Mouse (Mus musculus) kidney, postnatal 0 days (tissue): Measurements from ENCODE around the gene Tcf21. TPM values are rescaled to one million over a fixed set of nuclear protein-coding genes. Genes with fewer than 3 reads are reported as not detected.

Experiments used
- ATAC-seq: fragments of 200-750 bp; cut with Nextera tagmentation; replicated peaks from 2 replicates; pipeline ENCODE4 v1.8.0; 2017; ENCODE audit warnings: low read depth, moderate number of reproducible peaks, moderate TSS enrichment, moderate library complexity; ENCODE audit not compliant: low FRiP score
- DNase-seq: peaks from one replicate; pipeline ENCODE4 v3.0.0-alpha.2; 2016; ENCODE audit warnings: low spot score
- H3K27ac ChIP-seq: fragments of 300-500 bp; sonication (generic); 2 replicates; pipeline ENCODE4 v1.5.1; 2014; ENCODE audit warnings: mild to moderate bottlenecking
- H3K27me3 ChIP-seq: fragments of 300-500 bp; sonication (generic); 2 replicates; pipeline ENCODE4 v1.6.1; 2014; ENCODE audit warnings: low read length, mixed read lengths; ENCODE audit not compliant: insufficient read depth
- H3K36me3 ChIP-seq: fragments of 300-500 bp; sonication (generic); 2 replicates; pipeline ENCODE4 v1.6.1; 2014; ENCODE audit warnings: low read length, mixed read lengths; ENCODE audit not compliant: insufficient read depth
- H3K4me1 ChIP-seq: fragments of 300-500 bp; sonication (generic); replicated peaks from 2 replicates; pipeline ENCODE4 v1.6.1; 2014; ENCODE audit warnings: antibody characterized with exemption, low read length, mixed read lengths; ENCODE audit not compliant: insufficient read depth
- H3K4me2 ChIP-seq: fragments of 300-500 bp; sonication (generic); 2 replicates; pipeline ENCODE4 v1.6.1; 2014; ENCODE audit warnings: mild to moderate bottlenecking, low read length, moderate library complexity, mixed read lengths
- H3K4me3 ChIP-seq: fragments of 300-500 bp; sonication (generic); replicated peaks from 2 replicates; pipeline ENCODE4 v1.5.1; 2014; ENCODE audit warnings: low read depth, low read length
- H3K9ac ChIP-seq: fragments of 300-500 bp; sonication (generic); 2 replicates; pipeline ENCODE4 v1.6.1; 2014; ENCODE audit warnings: low read depth, low read length
- H3K9me3 ChIP-seq: fragments of 300-500 bp; sonication (generic); replicated peaks from 2 replicates; pipeline ENCODE4 v1.6.1; 2016; ENCODE audit warnings: low read length, inconsistent platforms, mixed read lengths
- CTCF ChIP-seq: IDR thresholded peaks from 2 replicates; pipeline ENCODE4 v1.5.1; 2016; ENCODE audit warnings: antibody characterized with exemption, low read depth, mild to moderate bottlenecking, moderate library complexity
- WGBS: fragments of 180-500 bp; shearing (Covaris S2); extraction: QIAGEN DNeasy Blood & Tissue Kit; methylation state at CpG from one replicate; pipeline ENCODE4 v1.1.7; 2014; 5-methylcytosine and 5-hydroxymethylcytosine counted together
- polyA plus RNA-seq: library from polyadenylated mRNA; unstranded; fragments of >200 nt; fragmentation: Nextera tagmentation; extraction: Ambion mirVana; gene quantifications from 2 replicates; pipeline ENCODE4 v1.2.1, GENCODE M21; 2015

Tcf21 gene
- polyA plus RNA-seq, 1 experiment from 2014 or later, result 413 TPM

GRCm38 (mm10) chr10:22817976-22818375 lies 2.0 kb downstream of the Tcf21 start:
- no peaks in the 10 kb centered on the region for H3K36me3 ChIP-seq
- WGBS, result 6% methylated on average over 4 of the region's 4 CpGs
- H3K27ac ChIP-seq, result peak overlapping the region; percentile 81
- H3K9ac ChIP-seq, result peak overlapping the region; percentile 64
- no peaks in the 10 kb centered on the region for H3K27me3 ChIP-seq
- no peaks in the 10 kb centered on the region; the same call in 1 of the 2 replicates for H3K4me1 ChIP-seq
- no peaks in the 10 kb centered on the region for H3K9me3 ChIP-seq
- peak overlapping the region; percentile 69 for H3K4me3 ChIP-seq
- peak; percentile 57 for DNase-seq
- no peak for TF ChIP-seq CTCF
- H3K4me2 ChIP-seq, result peak overlapping the region; percentile 43
- 0 out of 2 replicates have a peak, but pooled peaks have one; percentile 11 for ATAC-seq

GRCm38 (mm10) chr10:22817561-22817960 lies 2.4 kb downstream of the Tcf21 start:
- TF ChIP-seq CTCF, result no peak
- Histone ChIP-seq H3K4me3 (peak overlapping the region; percentile 69), H3K27ac (peak overlapping the region; percentile 81), H3K36me3 (no peaks in the 10 kb centered on the region), H3K27me3 (no peaks in the 10 kb centered on the region), H3K9ac (peak overlapping the region; percentile 64), H3K4me2 (peak overlapping the region; percentile 43), H3K4me1 (no peaks in the 10 kb centered on the region; the same call in 1 of the 2 replicates), H3K9me3 (no peaks in the 10 kb centered on the region)
- under 1% methylated on average over 18 of the region's 18 CpGs for WGBS
- ATAC-seq (peak; percentile 30; the same call in 1 of the 2 replicates), DNase-seq (peak; percentile 72)

GRCm38 (mm10) chr10:22816237-22816762 lies 3.7 kb downstream of the Tcf21 start:
- WGBS, result 3% methylated on average over 28 of the region's 28 CpGs
- Histone ChIP-seq H3K27me3 (no peaks in the 10 kb centered on the region), H3K9me3 (no peaks in the 10 kb centered on the region), H3K4me3 (peak overlapping the region; percentile 33), H3K4me2 (peak overlapping the region; percentile 55), H3K4me1 (peaks cover 6% of the 10 kb centered on the region; the same call in 1 of the 2 replicates), H3K27ac (peak overlapping the region; percentile 70), H3K36me3 (no peaks in the 10 kb centered on the region), H3K9ac (peak overlapping the region; percentile 45)
- TF ChIP-seq CTCF, result no peak
- DNase-seq (peak; percentile 53), ATAC-seq (no peak)

DNA sequence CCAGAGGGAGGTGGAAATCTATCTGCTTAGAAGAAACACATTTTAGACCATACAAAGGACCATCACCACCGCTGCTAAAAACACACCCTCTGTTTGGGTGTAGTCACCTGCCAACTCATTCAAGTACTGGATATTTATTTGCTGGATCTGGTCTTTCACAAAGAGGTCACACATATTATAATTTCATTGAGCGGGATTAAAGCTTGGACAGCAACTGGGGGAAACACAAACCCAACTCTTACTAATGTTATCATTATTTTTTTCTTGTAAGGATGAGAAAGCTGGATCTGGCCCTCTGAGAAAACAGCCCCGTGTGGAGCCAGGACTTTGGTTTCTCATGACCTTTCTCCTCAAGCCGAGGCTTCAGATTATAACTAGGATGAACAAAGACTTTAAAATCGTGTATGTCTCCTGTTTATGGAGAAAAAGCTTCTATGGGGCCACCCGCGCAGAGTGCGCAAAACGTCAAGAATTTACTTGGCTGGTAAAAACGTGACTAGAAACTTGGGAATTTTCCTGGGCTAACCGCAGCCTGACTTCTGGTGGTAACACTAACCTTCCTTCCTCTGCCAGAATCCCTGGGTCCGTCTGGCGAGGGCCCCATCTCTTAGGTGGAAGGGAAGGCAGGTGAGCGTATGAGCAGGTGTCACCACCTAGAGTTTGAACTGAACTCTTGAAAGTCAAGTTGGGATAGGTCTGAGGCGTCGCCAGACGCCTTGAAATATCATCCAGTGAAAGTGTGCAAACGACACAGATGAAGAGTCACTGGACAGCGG lies 4.3 kb downstream of the Tcf21 start:
- Histone ChIP-seq H3K27me3 (no peaks in the 10 kb centered on the region), H3K4me1 (peaks cover 6% of the 10 kb centered on the region; the same call in 1 of the 2 replicates), H3K9ac (peak overlapping the region; percentile 45), H3K4me2 (peak overlapping the region; percentile 55), H3K27ac (peak overlapping the region; percentile 70), H3K4me3 (peak overlapping the region; percentile 33), H3K9me3 (no peaks in the 10 kb centered on the region), H3K36me3 (no peaks in the 10 kb centered on the region)
- WGBS, result 19% methylated on average over 19 of the region's 19 CpGs
- TF ChIP-seq CTCF, result no peak
- DNase-seq (no peak), ATAC-seq (no peak)

DNA sequence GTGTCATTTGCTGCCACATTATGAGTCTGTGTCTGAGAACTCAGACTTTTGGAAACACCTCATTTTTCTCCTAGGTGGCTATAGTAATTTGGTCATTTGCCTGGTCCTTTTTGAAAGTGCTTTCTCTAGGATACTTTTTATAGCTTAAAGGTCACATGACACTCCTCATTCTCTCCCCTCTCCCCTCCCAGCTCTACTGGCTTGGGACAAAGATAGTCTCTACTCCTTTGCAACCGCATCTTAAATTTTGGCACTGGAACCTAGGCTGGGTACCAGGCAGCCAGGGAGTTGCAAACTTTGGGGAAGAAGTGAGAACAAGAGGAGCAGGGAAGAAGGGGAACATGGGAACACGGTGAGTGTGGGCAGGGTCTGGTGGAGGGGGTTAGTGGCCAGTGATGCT lies 5.2 kb downstream of the Tcf21 start:
- H3K4me3 ChIP-seq, result peak overlapping the region; percentile 33
- no peaks in the 10 kb centered on the region for H3K9me3 ChIP-seq
- 14% methylated on average over 2 of the region's 2 CpGs for WGBS
- H3K27ac ChIP-seq, result peak overlapping the region; percentile 70
- H3K27me3 ChIP-seq, result no peaks in the 10 kb centered on the region
- H3K36me3 ChIP-seq, result no peaks in the 10 kb centered on the region
- TF ChIP-seq CTCF, result no peak
- peak overlapping the region; percentile 45; the same call in 1 of the 2 replicates for H3K9ac ChIP-seq
- ATAC-seq (no peak), DNase-seq (peak; percentile 64)
- H3K4me1 ChIP-seq, result peaks cover 6% of the 10 kb centered on the region; the same call in 1 of the 2 replicates
- peak overlapping the region; percentile 55 for H3K4me2 ChIP-seq

- H3K36me3 ChIP-seq, result no peaks in the 10 kb centered on the region
- no peak for TF ChIP-seq CTCF
- ATAC-seq (no peak), DNase-seq (peak; percentile 61)
- no peaks in the 10 kb centered on the region for H3K9me3 ChIP-seq
- H3K9ac ChIP-seq, result peak overlapping the region; percentile 45; the same call in 1 of the 2 replicates
- H3K27me3 ChIP-seq, result no peaks in the 10 kb centered on the region
- H3K27ac ChIP-seq, result 0 out of 2 replicates have a peak overlapping the region, but pooled peaks have one; percentile 38
- peak overlapping the region; percentile 55 for H3K4me2 ChIP-seq
- no peak overlapping the region for H3K4me3 ChIP-seq
- peaks cover 6% of the 10 kb centered on the region; the same call in 1 of the 2 replicates for H3K4me1 ChIP-seq
- WGBS, result 3% methylated on average over 8 of the region's 8 CpGs
Observed at GRCm38 (mm10) chr10:22814294-22814693, 5.7 kb downstream of the Tcf21 start.
